Mouse (Mus musculus): ENCODE data around the gene Prkg1. TPM values are rescaled to one million over a fixed set of nuclear protein-coding genes. Genes with fewer than 3 reads are reported as not detected.
"Not testable (repeated sequence)": the region's sequence is repeated elsewhere in the genome, so short reads cannot be mapped to it uniquely, and the experiment has no call there.

The Prkg1 gene
- polyA plus RNA-seq, 1 experiment: 23.3 TPM

DNA sequence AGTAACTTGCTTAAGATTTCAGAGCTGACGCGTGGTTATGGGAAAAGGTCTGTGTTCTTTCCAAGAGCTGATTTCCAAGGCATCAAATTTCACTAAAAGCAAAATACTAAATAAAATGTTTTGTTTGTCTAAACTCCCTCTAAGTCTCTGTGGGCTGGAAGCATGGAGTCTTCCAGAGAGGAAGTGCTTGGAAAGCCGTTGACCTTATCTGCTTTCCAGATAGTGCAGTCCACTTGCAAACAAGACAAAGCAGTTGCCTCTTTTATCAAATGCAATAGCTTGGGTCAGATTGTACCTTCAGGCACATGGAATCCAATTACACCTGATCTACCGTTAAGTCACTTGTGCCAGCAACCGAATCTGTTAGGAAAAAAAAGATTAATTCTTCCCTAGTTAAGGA, 340.5 kb downstream of the Prkg1 start:
- H3K4me1 ChIP-seq (ENCODE audit: control insufficient read depth, insufficient read depth, low read length): no peaks in the 10 kb centered on the region
- no peak overlapping the region for H3K4me3 ChIP-seq (ENCODE audit: insufficient read depth, low read length)
- no peak for TF ChIP-seq POLR2A (IDR thresholded peaks at IDR 0.05; ENCODE audit: low read depth, low read length)
- no peak for TF ChIP-seq CTCF (IDR thresholded peaks at IDR 0.05; ENCODE audit: borderline replicate concordance, insufficient read depth, low read length)
- H3K27ac ChIP-seq (ENCODE audit: insufficient read depth, low read length): no peak overlapping the region

DNA sequence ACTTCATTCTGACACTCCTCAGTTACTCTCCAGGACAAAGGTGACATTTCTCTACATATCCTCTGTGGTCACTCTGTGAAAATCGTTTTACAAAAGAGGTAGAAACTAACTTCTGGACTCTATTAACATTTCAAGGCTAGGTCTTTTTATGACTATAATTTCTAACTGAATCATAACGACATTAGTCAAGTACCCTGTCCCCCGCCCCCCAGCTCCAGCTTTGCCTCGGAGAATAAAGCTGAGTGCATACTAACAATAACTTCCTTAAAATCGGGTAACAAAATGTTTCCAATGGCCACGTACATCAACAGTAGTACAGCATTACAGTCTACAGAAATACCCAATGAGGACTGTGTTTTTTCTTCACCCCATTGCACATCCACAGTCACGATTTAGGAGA, 351.3 kb downstream of the Prkg1 start:
- H3K27ac ChIP-seq (ENCODE audit: insufficient read depth, low read length): no peak overlapping the region
- no peak for TF ChIP-seq POLR2A (IDR thresholded peaks at IDR 0.05; ENCODE audit: low read depth, low read length)
- no peak for TF ChIP-seq CTCF (IDR thresholded peaks at IDR 0.05; ENCODE audit: borderline replicate concordance, insufficient read depth, low read length)
- no peaks in the 10 kb centered on the region for H3K4me1 ChIP-seq (ENCODE audit: control insufficient read depth, insufficient read depth, low read length)
- H3K4me3 ChIP-seq (ENCODE audit: insufficient read depth, low read length): no peak overlapping the region

DNA sequence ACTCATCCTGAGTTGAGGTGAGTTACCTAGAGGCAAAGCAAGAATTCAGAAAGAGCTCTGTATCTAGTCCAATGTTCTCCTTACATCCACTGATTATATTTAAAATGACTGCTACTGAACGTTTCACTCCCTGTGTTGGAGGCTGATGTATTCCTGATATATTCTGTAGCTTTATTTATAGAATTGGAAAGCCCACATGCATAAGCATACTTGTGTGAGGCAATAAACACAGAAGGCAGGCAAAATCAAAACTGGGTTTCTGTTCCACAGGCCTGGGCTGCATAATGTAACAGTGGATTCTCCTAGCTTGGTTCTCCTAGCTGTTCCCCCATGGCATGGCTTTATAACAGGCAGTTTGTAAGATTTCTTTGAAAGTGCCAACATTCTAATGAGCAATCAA, 368.7 kb downstream of the Prkg1 start:
- TF ChIP-seq POLR2A (IDR thresholded peaks at IDR 0.05; ENCODE audit: low read depth, low read length) (no peak), CTCF (IDR thresholded peaks at IDR 0.05; ENCODE audit: borderline replicate concordance, insufficient read depth, low read length) (no peak)

DNA sequence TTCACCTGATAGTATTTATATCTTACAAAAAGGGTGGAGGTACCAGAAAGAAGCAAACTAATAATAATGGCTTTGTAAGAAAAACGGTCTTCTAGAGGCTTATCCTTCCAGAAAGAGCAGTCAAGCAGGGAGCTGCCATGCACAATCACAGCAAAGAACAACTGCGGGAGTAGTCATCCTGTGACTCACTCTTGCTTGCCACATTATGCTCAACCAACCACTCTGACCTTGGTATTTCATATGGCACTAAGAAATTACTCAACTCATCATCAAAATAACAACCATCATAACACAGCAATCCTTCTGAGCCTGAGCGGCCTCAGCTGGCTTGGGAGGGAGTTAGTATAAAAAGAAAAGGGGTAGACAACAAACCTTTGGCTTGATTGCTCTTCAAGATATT, 379.5 kb downstream of the Prkg1 start:
- Histone ChIP-seq H3K4me1 (ENCODE audit: control insufficient read depth, insufficient read depth, low read length) (peaks cover 3% of the 10 kb centered on the region; the same call in 1 of the 2 replicates), H3K27ac (ENCODE audit: insufficient read depth, low read length) (no peak overlapping the region), H3K4me3 (ENCODE audit: insufficient read depth, low read length) (no peak overlapping the region)
- TF ChIP-seq POLR2A (IDR thresholded peaks at IDR 0.05; ENCODE audit: low read depth, low read length) (no peak), CTCF (IDR thresholded peaks at IDR 0.05; ENCODE audit: borderline replicate concordance, insufficient read depth, low read length) (no peak)

More for the DNA sequence above, 368.7 kb downstream of the Prkg1 start:
- Histone ChIP-seq H3K4me3 (ENCODE audit: insufficient read depth, low read length) (no peak overlapping the region), H3K4me1 (ENCODE audit: control insufficient read depth, insufficient read depth, low read length) (no peaks in the 10 kb centered on the region), H3K27ac (ENCODE audit: insufficient read depth, low read length) (no peak overlapping the region)

DNA sequence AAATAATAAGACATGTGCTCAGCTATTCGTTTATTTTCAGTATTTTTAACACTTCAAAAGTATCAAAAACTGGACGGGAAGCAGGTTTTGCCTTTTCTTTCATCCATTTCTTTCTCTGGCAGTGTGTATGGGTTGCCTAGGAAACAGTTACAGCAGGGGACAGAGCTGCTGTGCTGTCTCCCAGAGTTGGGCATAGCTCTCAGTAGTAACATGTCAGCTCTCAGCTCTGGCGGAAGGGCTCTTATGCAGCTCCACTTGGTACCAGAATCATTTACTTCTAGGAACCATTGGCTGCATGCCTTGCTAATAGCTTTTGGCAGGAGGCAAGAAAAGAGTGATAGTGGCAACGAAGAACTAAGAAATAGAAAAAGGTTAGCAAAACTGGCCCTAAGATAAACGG, 381.0 kb downstream of the Prkg1 start:
- H3K27ac ChIP-seq (ENCODE audit: insufficient read depth, low read length): no peak overlapping the region
- H3K4me3 ChIP-seq (ENCODE audit: insufficient read depth, low read length): no peak overlapping the region
- TF ChIP-seq POLR2A (IDR thresholded peaks at IDR 0.05; ENCODE audit: low read depth, low read length) (no peak), CTCF (IDR thresholded peaks at IDR 0.05; ENCODE audit: borderline replicate concordance, insufficient read depth, low read length) (no peak)
- peaks cover 3% of the 10 kb centered on the region; the same call in 1 of the 2 replicates for H3K4me1 ChIP-seq (ENCODE audit: control insufficient read depth, insufficient read depth, low read length)

DNA sequence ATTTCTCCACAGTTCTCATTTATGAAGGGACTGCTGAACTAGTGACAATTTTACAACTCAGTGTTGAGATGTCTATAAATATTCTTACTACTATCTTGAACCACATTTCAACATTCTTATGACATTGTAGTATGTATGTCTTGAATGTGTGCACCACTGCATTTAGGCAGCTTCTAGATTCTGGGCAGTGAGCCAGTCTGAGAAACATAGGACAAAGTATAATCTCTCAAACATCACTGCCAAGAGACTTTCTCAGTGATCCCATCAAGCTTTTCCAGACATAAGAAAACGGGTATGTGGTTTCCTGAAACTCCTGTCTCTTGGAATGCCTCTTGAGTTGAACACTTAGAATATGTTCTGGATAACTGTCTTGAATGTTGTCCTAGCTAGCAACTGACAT, 394.7 kb downstream of the Prkg1 start:
- Histone ChIP-seq H3K27ac (ENCODE audit: insufficient read depth, low read length) (no peak overlapping the region), H3K4me3 (ENCODE audit: insufficient read depth, low read length) (no peak overlapping the region), H3K4me1 (ENCODE audit: control insufficient read depth, insufficient read depth, low read length) (no peaks in the 10 kb centered on the region)
- no peak for TF ChIP-seq CTCF (IDR thresholded peaks at IDR 0.05; ENCODE audit: borderline replicate concordance, insufficient read depth, low read length)
- TF ChIP-seq POLR2A (IDR thresholded peaks at IDR 0.05; ENCODE audit: low read depth, low read length): no peak

DNA sequence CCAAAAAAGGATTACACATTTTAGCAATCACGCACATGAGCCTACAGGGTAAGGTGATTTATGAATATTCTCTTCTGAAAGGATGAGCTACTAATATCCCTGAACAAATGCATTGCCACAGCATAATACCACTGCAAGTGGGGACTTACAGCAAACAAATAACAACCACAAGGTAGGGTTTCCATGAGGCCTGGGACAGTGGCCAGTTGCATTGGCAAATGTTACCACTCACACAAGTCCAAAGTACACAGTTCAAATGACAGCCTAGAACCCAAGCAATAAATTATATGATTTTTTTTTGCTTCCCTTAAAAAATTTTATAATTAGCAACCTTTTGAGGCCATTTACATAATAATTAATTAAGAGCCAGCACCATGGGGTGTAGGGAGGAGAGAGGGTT, 395.7 kb downstream of the Prkg1 start:
- no peaks in the 10 kb centered on the region for H3K4me1 ChIP-seq (ENCODE audit: control insufficient read depth, insufficient read depth, low read length)
- TF ChIP-seq POLR2A (IDR thresholded peaks at IDR 0.05; ENCODE audit: low read depth, low read length) (no peak), CTCF (IDR thresholded peaks at IDR 0.05; ENCODE audit: borderline replicate concordance, insufficient read depth, low read length) (no peak)
- H3K4me3 ChIP-seq (ENCODE audit: insufficient read depth, low read length): no peak overlapping the region
- H3K27ac ChIP-seq (ENCODE audit: insufficient read depth, low read length): no peak overlapping the region

DNA sequence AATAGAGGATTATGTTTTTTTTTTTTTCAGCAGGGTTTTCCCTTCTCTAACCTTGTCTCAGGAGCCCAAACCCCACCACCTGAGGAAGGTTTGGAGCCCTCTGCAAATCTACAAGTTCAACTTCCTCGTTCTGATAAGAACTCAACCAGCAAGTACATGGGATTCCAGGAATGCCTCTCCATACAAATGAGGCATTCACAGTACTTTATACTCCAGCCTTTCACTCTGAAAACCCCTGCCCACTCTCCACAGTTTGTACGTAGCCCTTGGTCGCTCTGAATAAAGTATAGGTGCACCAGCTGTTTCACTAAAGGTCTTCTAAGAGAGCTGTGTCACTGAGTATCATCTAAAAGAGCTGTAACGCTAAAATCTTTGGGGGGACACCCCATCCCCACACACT, 402.8 kb downstream of the Prkg1 start:
- TF ChIP-seq CTCF (IDR thresholded peaks at IDR 0.05; ENCODE audit: borderline replicate concordance, insufficient read depth, low read length): no peak
- TF ChIP-seq POLR2A (IDR thresholded peaks at IDR 0.05; ENCODE audit: low read depth, low read length): no peak
- H3K4me1 ChIP-seq (ENCODE audit: control insufficient read depth, insufficient read depth, low read length): no peaks in the 10 kb centered on the region
- H3K27ac ChIP-seq (ENCODE audit: insufficient read depth, low read length): no peak overlapping the region
- no peak overlapping the region for H3K4me3 ChIP-seq (ENCODE audit: insufficient read depth, low read length)

DNA sequence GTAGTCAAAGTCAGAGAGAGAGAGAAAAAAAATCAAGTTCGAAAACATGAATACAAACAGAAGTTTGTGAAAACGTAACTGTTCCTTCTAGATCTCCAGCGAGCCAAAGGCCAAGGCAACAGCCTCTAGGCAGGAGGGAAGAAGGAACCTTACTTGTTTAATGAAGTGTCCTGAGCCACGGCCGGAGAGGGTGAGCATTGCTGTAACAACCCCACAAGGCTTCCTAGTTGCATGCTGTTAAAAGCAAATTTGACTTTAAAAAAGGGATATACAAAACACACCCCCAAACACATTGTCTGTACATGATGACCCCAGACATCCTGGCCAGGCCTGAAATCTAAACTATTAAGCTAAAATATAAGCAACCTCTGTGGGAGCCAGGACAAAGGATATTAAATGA, 403.3 kb downstream of the Prkg1 start:
- H3K27ac ChIP-seq (ENCODE audit: insufficient read depth, low read length): no peak overlapping the region

DNA sequence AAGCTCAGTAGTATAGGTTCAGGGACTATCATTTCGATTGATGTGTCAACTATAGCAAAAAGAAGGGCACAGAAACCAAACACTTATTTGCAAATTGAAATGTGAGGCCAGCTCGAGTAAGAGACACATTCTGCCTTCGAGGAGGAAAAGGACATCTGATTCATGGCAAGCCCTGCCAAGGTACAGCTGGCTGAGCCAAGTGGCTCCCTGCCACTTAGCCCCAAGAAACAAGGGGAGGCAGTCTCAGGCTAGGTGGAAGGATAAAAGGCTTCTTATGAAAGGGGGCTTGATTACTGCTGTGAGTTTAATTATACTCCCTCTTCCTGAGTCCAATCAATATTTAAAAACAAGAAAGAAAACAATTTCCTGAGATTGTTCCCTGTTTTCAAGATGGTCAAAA, 403.7 kb downstream of the Prkg1 start:
- Histone ChIP-seq H3K4me3 (ENCODE audit: insufficient read depth, low read length) (no peak overlapping the region), H3K27ac (ENCODE audit: insufficient read depth, low read length) (peak overlapping the region; percentile 21; the same call in 1 of the 2 replicates), H3K4me1 (ENCODE audit: control insufficient read depth, insufficient read depth, low read length) (no peaks in the 10 kb centered on the region)
- no peak for TF ChIP-seq CTCF (IDR thresholded peaks at IDR 0.05; ENCODE audit: borderline replicate concordance, insufficient read depth, low read length)
- no peak for TF ChIP-seq POLR2A (IDR thresholded peaks at IDR 0.05; ENCODE audit: low read depth, low read length)

More for the DNA sequence above, 403.3 kb downstream of the Prkg1 start:
- H3K4me3 ChIP-seq (ENCODE audit: insufficient read depth, low read length): no peak overlapping the region
- TF ChIP-seq CTCF (IDR thresholded peaks at IDR 0.05; ENCODE audit: borderline replicate concordance, insufficient read depth, low read length): no peak
- TF ChIP-seq POLR2A (IDR thresholded peaks at IDR 0.05; ENCODE audit: low read depth, low read length): no peak
- no peaks in the 10 kb centered on the region for H3K4me1 ChIP-seq (ENCODE audit: control insufficient read depth, insufficient read depth, low read length)

DNA sequence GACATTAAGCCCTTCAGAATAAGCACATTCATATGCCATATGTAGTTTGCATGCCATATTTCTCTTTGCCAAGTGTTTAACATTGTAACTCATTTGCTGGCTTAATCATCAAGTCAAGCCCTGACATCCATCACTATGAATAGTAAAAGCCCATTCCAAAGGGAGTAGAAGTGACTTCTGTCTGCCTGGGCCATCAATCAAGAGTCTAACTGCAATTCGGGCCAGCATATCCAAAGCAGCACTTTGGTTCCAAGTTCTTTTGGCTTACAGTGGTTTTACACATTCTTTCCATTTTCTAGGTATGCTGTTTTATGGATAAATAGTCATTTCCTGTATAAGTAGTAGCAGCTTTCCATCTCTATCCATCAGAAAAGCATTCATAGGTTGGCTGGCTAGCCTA, 409.9 kb downstream of the Prkg1 start:
- Histone ChIP-seq H3K27ac (ENCODE audit: insufficient read depth, low read length) (no peak overlapping the region), H3K4me1 (ENCODE audit: control insufficient read depth, insufficient read depth, low read length) (peaks cover 2% of the 10 kb centered on the region), H3K4me3 (ENCODE audit: insufficient read depth, low read length) (no peak overlapping the region)
- TF ChIP-seq POLR2A (IDR thresholded peaks at IDR 0.05; ENCODE audit: low read depth, low read length) (no peak), CTCF (IDR thresholded peaks at IDR 0.05; ENCODE audit: borderline replicate concordance, insufficient read depth, low read length) (no peak)

DNA sequence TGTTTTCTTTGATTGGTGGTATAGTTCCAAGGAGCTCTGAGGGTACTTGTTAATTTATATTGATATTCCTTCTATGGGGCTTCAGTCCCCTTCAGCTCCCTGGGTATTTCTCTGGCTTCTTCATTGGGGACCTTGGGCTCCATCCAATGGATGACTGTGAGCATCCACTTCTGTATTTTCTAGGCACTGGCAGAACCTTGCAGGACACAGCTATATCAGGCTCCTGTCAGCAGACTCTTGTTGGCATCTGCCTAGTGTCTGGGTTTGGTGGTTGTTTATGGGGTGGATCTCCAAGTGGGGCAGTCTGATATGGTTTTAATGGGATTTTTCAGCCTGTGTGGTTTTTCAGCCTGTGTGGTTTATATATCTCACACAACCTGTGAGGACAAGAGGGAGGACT, 412.0 kb downstream of the Prkg1 start:
- not testable (repeated sequence) for H3K27ac ChIP-seq (ENCODE audit: insufficient read depth, low read length); H3K4me3 ChIP-seq (ENCODE audit: insufficient read depth, low read length); H3K4me1 ChIP-seq (ENCODE audit: control insufficient read depth, insufficient read depth, low read length)
